Mouse (Mus musculus): Measurements from ENCODE around the gene Ank3.
A peak's percentile ranks its signal among the peaks of the same experiment; 100 is the strongest.

Gene Ank3

DNA sequence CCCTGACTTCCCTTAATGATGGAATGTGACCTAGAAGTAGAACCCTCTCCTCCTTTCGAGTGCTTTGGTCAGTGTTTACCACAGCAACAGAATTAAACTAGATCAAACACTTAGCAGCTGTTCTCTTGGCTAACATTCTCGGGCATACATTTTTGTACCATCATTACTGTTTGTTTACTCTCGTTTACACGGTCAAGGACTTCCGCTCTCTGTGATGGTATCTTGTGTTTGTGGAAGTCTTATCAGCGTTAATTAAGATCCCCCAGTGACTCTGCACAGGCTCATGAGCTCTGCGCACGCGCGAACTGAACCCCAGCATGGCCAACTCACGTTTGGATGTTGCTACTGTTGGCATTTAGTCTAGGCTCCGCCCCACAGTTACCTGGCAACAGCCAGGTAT lies 16.3 kb downstream of the Ank3 start:
- DNase-seq: no peak

DNA sequence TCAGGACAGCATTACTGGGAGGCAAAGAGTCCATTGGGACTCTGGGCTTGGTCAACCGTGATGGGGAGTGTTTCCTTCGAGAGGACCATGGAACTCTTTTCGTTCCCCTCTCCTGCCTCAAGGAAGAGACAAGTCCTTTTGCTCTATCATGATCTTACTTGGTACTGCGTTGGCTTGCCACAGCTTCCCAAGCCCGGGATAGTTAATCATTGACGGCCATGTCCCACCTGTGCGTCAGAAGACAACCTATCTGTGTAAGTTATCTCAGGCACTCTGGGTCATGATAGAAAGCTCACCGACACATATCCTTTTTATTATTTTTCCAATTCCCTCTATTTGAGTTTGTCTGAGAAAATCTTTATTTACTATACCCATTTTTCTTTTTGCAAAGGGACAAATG lies 20.1 kb downstream of the Ank3 start:
- DNase-seq: no peak

DNA sequence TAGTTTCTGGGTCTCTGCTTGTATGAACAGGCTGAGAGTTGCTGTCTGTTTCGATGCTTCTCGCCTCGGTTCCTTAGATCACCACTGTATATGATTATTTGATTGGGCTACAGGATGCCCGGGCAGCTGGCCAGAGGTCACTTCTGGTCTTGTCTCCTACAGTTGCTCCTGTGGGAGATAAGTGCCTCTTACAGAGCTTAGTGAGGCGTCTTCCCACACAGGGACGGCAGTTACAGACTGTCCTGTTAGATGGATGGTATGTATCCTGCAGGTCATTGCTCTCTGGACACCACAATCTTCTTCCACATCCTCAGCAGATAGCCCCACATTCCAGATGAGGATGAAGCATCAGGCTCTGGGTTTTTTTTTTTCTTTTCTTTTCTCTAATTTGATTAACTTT lies 21.7 kb downstream of the Ank3 start:
- no peak for DNase-seq

DNA sequence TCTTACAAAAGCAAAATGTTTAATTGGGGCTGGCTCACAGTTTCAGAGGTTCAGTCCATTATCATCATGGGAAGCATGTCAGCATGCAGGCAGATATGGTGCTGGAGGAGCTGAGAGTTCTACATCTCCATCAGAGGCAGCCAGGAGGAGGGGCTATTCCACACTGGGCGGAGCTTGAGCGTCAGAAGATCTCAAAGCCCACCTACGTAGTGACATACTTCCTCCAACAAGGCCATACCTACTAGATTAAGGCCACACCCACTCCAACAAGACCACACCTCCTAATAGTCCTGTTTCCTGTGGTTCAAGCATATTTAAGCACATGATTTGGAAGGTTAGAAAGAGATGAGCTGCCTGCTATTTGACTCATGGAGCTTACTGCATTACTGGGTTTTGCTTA lies 25.5 kb downstream of the Ank3 start:
- no peak for DNase-seq

DNA sequence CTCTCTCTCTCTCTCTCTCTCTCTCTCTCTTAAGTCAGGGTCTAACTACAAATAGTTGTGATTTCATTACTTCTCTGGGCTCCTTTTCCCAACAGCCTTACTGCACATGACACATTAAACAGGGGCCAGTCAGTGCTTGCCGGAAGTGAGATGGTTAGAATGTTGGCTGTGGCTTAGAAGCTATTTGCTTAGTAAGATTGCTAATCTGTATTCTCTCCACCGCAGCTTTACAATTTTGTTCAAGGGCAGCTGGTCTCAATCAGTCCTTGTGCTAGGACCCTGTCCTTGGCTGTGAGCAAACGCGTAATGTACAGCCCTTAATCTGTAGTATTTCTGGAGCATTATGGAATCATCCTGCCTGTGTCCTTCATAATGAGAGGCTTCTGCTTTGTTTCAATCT lies 31.6 kb downstream of the Ank3 start:
- no peak for DNase-seq

DNA sequence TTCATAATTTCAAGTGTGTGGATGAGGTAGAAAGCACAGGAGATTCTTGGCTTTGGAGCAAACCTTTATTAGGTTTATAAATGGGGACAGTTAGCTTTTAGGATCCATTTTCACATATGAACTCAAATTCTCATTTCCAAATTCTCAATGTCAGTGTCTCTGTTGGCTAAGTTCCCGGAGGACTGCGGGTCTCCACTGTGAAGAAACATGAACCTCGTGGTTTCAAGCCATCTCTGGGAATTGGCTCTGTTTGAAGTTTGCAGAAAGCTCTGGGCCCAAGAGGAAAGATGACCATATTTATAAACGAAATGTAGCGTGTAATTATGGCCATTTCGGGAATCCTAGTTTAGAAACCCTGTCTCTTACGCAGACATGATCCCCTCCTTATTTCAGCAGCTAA lies 32.5 kb downstream of the Ank3 start:
- peak; percentile 27 to 31 for DNase-seq

DNA sequence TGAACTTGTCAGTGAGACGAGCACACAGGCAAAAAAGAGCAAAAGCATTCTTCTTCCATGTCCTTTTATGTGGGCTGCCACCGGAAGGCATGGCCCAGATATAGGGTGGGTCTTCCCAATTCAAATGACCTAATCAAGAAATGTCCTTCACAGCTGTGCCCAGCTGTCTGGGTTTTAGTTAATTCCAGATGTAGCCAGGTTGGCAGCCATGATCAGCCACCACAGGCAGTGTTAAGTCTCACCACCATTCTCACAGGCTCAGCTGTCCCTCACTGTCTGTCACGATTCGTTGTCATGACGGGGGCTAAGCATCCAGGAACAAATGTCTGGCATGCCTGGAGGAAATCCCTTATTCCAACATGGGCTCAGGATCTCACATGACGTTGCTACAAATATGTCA lies 36.6 kb downstream of the Ank3 start:
- no peak for DNase-seq

DNA sequence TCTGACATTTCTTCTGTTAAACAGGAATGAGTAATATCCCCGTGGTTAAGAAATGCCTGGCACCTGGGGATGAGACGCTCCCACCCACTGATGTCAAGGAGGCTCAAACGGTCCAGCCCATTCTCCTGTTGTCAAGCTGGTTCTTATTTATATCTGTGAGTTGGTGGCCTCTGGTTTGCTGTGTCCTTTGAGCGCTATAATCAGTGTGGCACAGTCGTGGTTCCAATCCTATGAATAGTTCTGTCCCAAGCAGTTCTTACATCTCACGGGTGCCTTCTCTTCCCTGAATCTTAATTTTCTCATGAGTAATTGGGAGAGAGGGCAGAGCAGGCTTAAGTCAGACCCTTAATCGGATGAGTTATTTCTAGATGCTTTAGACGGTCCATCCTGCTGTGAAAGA lies 40.9 kb downstream of the Ank3 start:
- no peak for DNase-seq

DNA sequence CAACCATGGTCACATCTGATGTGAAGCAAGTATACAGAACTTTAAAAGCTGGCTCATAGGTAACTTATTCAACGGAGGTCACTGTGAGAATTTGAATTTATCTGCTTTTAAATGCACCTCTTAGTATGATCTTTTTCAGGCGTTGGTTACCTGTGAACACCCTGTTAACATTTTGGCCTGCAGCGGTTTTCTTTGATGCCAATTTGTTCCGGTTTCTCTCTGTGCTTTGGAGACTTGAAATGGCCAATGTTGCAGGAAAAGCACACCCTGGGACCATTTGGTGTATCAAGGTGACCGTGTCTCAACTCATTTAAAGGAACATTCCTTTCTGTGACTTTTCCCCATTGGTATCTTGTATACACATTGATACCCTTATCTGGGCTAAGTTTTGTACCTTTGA lies 46.0 kb downstream of the Ank3 start:
- no peak for DNase-seq

DNA sequence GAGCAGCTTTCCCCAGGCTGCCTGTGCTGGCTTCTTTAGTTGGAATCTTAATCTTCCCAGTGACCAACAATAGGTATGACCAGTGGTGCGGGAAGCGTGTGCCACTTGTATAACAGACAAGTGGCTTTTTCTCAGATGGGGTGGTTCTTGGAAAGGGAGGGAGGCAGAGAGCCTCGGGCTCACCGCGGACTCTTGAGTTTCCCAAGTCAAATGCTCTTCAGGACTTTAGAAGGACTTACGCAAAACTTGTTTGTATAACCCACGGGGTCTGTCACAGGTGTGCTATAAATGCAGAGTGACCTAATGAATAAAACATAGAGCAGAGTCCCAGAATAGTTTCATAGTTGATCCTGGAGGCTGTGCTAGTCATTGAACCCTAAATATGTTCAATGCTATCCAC lies 47.4 kb downstream of the Ank3 start:
- DNase-seq: no peak

DNA sequence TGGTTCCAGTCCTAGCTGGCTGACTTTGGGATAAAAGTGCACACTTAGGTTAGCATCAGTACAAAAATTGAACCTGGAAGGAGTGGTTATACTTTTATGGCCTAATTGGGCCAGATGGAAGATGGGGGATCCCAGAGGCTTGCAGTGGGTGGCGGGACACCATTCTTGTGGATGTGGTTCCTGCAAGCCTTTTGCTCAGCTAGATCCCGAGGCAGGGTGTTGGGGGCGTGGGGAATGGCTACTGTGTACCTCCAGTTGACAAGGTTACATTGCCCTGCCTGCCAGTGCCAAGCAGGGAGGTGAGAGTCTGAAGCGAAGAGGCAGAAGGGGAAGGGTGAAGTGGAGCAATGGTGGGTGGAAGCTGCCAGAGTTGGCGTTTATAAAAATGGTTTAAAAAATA lies 48.0 kb downstream of the Ank3 start:
- DNase-seq: no peak

DNA sequence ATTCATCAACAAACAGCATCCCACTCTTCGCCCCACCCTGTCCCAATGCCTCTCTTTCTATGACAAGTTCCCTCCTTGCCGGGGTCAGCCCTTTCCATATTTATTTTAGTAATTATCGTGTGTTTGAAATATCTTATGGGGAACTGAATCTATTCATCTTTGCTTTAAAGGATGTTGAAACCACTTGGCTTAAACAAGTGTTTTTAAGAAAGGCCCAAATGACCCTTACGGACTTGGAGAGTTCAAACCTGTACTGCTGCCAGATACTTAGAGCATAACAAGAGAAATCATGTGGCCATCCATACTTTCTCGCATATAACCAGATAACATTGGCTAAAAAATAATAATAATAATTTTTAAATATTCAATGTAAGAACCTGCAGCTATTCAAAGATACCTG lies 48.7 kb downstream of the Ank3 start:
- no peak for DNase-seq

DNA sequence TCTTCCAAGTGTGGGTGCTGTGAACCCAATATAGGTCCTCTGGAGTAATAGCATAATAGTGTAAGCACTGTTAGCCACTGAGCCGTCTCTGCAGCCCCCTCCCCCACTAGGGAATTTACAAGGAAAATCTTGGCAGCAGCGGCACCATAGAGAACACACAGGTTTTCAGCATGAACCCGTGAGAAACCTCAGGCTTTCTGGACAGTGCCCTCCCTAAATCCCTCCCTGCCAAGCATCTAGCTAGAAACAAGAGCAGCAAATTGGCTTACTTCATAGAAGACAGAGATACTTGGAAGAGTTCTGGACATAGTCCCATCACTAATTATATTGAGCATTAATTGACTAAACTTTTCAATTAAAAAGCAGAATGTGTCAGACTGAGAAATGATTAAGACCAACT lies 49.6 kb downstream of the Ank3 start:
- no peak for DNase-seq

DNA sequence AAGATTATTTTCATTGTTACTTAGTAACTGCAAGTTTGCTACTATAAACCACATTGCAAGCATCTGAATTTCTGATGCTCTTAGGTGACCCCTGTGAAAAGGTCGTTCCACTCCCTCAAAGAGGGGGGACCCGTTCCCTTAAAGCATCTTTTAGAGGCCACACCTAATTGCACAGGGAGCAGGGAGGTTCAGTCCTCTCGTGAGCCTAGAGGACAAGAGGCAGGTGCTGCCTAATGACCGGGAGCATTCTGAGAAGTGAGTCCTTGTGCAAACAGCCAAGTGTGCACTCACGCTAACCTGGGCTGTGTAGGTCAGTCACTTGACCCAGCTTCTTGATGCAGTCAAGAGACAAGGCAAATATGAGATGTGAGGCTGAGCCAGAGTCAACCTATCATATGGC lies 52.4 kb downstream of the Ank3 start:
- no peak for DNase-seq

DNA sequence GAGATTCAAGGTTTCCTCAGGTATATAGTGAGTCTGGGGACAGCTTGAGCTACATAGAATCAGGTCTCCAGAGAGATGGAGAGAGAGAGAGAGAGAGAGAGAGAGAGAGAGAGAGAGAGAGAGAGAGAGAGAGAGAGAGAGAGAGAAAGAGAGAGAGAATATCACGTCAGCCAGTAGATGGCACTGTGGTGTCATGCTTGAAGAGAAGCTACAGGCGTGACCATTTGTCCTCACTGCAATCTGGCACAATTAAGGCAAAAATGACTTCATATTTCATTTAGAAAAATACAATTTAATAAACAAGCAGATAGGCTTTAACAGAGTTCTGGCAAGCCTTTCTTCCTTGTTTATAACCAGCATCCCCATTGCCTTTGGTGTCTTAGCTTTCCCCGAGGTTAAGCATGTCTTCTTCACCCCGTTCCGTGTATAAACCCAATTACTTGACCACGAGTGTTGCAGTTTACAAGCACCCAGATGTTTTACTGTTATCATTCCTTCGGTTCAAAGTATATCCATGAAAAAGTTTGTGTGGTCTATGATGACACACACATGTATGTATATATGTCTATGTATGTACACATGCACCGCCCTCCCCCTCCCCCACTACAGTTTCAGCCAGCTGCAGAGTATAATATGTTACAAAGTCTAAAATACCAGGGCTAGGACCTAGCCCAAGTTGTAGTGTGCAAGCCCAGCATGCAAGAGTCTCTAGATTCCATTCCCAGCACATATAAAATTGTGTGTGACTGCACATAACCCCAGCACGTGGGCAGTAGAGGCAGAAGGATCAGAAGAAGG lies 53.8 kb downstream of the Ank3 start:
- DNase-seq: peak; percentile 83 to 91

DNA sequence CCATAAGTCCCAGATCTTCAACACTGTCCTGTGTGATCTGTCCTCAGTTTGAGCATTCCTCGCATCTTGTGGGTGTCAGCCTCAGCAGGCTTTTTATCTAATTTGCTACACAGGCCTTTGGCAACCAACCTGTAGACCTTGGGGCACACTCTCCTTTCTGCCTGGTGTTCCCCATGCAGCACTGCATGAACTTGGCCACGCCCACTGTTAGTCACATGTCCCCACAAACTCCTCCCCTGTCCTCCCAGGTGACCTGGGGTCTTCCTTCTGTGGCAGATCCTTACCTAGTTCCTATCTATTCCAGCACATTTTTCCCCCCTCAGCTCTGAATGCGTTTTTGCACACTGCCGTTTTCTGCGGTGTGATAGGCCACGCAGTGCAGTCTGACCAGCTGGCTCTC lies 55.0 kb downstream of the Ank3 start:
- DNase-seq: no peak

DNA sequence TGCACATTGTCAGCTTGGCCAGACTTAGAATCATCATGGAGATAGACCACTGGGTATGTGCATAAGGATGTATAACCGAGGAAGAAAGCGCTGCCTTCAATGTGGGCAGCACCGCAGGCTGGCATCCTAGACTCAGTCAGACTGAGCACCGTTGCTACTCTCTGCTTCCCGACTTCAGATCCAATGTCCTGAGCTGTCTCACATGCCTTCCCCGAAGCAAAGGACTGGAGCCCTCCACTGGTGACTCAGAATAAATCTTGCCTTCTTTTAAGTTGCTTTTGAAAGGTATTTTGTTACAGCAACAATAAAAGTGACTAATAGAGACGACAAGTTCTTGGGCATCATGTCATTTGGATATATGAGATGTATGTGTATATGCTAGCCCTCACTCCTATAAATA lies 55.9 kb downstream of the Ank3 start:
- no peak for DNase-seq

DNA sequence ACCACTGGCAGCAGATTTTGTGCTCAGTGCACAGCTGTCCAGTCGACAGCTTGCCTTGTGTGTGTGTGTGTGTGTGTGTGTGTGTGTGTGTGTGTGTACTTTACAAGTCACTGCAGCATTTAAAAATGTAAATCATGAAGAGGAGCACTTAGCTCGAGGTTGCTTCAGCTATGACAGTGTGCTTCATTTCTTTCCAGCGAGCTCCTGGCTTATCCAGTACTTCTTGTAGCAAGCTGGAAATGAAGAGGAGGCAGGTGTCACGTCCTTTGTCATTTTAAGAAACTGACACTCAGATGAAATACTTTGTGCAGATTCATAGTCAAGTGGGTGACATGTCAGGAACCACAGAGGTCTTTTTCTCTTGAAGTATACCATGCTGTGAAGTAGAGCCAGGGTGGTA lies 66.3 kb downstream of the Ank3 start:
- DNase-seq: no peak

DNA sequence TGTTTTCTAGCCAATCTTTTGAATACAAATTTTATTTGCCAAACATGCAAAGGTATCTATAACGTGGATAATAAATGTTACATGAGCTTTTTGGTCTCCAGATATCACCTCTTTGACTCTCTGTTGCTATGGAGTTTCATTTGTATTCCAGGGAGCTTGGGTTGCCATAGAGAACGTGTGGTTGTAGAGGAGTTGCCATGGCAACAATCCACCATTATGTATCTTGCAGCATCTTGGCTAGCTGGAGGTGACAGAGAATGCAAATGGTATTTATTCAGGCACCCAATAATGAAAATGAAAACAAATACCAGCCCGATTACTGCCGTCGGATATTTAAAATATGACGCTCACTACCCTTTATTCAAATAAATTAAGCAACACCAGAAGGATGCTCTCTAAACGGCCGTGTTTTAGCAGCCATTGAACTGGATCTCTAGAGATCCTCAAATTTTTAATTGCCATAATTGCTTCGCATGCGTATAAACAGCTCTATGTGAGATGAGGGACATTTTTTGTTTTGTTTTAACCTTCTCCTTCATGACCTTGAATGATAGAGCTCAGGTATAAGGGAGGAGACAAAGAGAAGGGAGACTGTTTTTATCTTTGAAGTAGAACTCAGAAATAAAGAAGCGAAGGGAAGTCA lies 67.1 kb downstream of the Ank3 start:
- DNase-seq: peak; percentile 40 to 56

DNA sequence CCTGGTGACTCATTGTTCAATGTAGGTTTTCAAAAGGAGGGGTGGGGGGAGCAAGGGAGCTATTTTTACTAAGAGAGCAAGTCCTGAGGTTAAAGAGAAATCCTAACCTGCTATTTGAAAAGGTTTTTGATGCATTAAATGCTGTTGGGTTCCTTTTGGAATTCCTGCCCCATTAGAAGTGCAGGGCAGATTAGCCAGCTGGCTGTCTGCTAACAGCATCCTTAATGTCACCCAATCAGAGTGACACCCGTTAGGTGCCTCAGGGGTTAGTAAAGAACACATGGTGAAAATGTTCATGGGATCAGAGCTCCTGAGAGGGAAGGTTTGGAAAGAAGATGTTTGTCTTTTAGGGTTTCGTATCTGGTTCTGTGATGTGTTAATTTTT lies 67.6 kb downstream of the Ank3 start:
- DNase-seq: no peak

DNA sequence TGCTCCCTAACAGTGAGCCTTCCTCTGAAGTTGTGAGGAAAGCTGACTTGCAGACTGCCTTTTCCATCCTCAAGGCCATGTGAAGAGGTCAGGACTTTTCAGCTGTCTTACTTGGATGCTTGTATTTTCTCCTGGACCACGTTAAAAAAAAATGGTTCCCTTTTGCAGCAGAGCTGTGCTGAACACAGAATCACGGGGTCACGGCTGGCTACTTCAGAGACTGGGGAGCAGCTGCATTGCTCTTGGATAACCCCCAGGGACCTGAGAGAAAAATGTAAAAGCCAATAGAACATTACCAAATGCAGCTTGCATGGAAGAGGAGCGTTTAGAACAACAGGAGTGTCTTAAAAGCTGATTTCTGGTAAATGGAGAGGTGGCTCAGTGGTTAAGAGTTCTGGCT lies 68.0 kb downstream of the Ank3 start:
- DNase-seq: no peak

DNA sequence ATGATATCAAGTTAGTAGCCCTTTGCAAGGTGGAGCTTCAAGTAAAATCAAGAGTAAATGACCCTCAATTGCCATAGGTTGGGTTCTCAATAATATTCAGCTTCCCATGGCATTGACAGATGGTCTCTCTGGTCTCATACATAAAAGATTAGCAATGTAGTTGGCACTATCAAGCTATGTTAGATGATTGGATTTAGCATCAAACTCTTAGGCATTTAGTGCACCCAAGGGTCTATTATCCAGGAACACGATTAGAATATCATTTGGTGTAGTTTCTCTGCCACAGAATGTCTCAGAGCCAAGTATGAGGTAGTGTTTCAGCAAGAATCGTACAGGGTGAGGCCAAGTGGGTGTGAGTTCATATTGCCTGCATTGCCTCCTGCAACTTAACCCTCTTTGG lies 68.6 kb downstream of the Ank3 start:
- DNase-seq: no peak

DNA sequence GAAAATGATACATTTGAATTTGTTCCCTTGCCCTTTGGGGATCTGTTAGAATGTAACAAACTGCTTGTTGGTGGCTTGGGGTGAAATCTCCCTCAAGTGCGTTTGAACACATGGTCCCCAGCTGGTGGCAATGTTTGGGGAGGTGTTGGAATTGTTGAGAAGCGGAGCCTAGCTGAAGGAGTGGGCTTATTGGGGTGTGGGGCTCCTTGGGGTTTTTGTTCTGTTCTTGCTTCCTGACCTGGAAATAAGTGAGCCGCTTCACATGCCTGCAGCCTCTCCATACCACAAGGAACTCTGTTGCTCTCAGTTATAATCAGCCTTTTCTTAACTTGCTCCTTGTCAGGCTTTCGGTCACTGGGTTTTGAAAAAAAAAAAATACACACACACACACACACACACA lies 73.3 kb downstream of the Ank3 start:
- DNase-seq: no peak

DNA sequence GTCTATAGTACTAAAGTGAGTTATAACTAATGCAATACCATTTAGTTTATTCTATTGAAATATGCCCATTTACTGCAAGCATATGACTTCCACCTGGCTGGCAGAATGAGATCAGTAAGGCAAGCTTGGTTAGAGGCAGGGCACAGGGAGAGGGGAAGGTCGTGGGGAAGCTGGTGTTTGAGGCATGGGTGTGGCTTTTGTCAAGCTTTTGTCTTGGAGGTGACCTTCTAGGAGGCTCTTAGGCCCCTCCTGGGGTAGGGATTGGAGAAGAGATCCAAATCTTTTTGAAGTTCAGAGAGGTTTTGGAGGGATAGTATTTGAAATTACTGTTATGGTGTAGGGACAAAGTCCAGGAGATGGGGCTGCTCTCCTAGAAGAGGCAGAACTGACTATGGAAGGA lies 78.3 kb downstream of the Ank3 start:
- no peak for DNase-seq

DNA sequence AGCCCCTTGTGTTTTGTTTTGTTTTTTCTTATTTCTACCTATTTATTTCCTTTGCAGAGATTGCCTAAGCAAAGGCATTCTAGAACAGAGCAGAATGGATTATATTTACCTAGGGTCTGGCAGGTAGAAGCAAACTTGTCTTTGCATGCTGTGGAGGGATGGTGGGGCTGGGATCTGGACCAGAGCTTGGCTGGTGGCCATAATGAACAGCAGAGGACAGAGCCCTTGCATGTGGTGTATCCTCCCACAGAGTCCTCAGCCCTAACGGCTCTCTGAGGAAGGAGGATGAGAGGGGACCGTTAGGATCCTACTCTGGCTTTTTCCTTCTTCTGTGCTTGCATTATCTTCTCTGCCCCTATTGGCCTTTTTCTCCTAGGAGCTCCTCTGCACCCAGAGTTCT lies 79.1 kb downstream of the Ank3 start:
- peak; percentile 60 to 69 for DNase-seq
